Mouse (Mus musculus): ENCODE results near the gene Bmyc. TPM values are rescaled to one million over a fixed set of nuclear protein-coding genes. Genes with fewer than 3 reads are reported as not detected.

The Bmyc gene
- 189 and 405 TPM in 2 replicates for polyA plus RNA-seq (2012; ENCODE audit: low replicate concordance)

GRCm38 (mm10) chr2:25706643-25707481 lies at the start of gene Bmyc:
Bmyc (plus strand) TSS chr2:25706739.

GRCm38 (mm10) chr2:25657652-25658051 lies 48.9 kb upstream of the Bmyc start, which contains the start of gene Lcn5:
Lcn5 (plus strand) TSS chr2:25657952.

DNA sequence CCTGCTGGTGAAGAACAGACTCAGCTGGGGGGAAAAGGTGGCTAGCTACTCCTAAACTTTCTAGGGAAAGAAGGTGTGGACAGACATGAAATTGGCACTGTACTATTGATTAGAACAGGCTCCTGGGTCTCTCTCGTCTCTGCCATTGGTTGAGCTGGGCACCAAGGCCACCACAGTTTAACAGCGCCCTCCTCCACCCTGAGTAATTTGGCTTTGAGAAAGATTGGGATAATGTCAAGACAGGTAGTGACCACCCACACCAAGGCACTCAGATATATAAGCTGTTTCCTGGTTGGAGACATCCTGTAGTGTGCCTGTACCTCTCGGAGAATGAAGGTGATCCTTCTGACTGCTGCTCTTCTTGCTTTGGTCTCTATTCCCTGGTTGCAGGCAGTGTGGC lies 30.1 kb upstream of the Bmyc start, which contains the start of gene Lcn6:
Gene Lcn6 (plus strand): TSS at position 301 of the 400 bp plus-strand sequence.

DNA sequence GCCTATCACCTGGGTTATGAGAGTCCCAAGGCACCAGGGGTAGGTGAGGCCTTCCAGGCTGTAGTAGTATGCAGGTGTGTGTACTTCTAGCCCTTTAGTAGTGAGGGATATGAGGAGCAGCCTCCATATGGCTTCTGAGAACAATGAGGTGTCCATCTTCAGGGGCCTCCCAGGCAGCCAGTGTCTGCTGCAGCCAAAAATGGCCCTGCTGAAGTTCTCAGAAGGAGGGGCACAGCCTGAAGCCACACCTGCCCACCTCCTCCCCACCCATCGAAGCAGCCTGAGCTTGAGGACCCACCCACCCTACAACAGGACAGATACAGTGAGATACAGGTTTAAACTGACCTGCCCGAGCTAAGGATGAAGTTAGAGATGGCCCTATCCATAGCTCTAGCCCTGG lies 24.1 kb upstream of the Bmyc start, which contains the start of gene Lcn10:
Gene Lcn10 (plus strand): TSS at position 301 of the 400 bp plus-strand sequence.

GRCm38 (mm10) chr2:25699743-25700142 lies 6.8 kb upstream of the Bmyc start, which contains the start of gene Obp2a:
Obp2a (plus strand) TSS chr2:25700043.

GRCm38 (mm10) chr2:25736709-25737108 lies 30.2 kb downstream of the Bmyc start, which contains the start of gene Obp2b:
Obp2b (plus strand) TSS chr2:25737009.

Other genes with a start within 250 kb of the Bmyc start
- gene Clic3, start 249.9 kb upstream of the Bmyc start, polyA plus RNA-seq (2012; ENCODE audit: low replicate concordance) = not detected in 2 replicates
- gene Paxx, start 245.6 kb upstream of the Bmyc start, polyA plus RNA-seq (2012; ENCODE audit: low replicate concordance) = 82.6 and 103 TPM in 2 replicates
- gene Ptgds, start 236.7 kb upstream of the Bmyc start, polyA plus RNA-seq (2012; ENCODE audit: low replicate concordance) = not detected in 2 replicates
- gene Lcn12, start 212.8 kb upstream of the Bmyc start, polyA plus RNA-seq (2012; ENCODE audit: low replicate concordance) = not detected in 2 replicates
- gene Fbxw5, start 206.0 kb upstream of the Bmyc start, polyA plus RNA-seq (2012; ENCODE audit: low replicate concordance) = 16.5 and 48.8 TPM in 2 replicates
- gene C8g, start 205.0 kb upstream of the Bmyc start, polyA plus RNA-seq (2012; ENCODE audit: low replicate concordance) = 0.27 TPM in 1 of 2 replicates, not detected in the other
- 6.4 and 20.6 TPM in 2 replicates for gene Traf2, start 159.8 kb upstream of the Bmyc start, polyA plus RNA-seq (2012; ENCODE audit: low replicate concordance)
- 403 and 822 TPM in 2 replicates for gene Edf1, start 148.9 kb upstream of the Bmyc start, polyA plus RNA-seq (2012; ENCODE audit: low replicate concordance)
- 1.7 and 1.9 TPM in 2 replicates for gene Mamdc4, start 131.9 kb upstream of the Bmyc start, polyA plus RNA-seq (2012; ENCODE audit: low replicate concordance)
- 2.9 and 5.8 TPM in 2 replicates for gene Phpt1, start 131.5 kb upstream of the Bmyc start, polyA plus RNA-seq (2012; ENCODE audit: low replicate concordance)
- gene Ajm1, start 125.0 kb upstream of the Bmyc start, polyA plus RNA-seq (2012; ENCODE audit: low replicate concordance) = 8.1 and 18.3 TPM in 2 replicates
- 48.7 and 55.1 TPM in 2 replicates for gene Rabl6, start 98.2 kb upstream of the Bmyc start, polyA plus RNA-seq (2012; ENCODE audit: low replicate concordance)
- gene Ccdc183, start 89.1 kb upstream of the Bmyc start, polyA plus RNA-seq (2012; ENCODE audit: low replicate concordance) = not detected in 2 replicates
- 10.0 and 19.9 TPM in 2 replicates for gene Tmem141, start 84.7 kb upstream of the Bmyc start, polyA plus RNA-seq (2012; ENCODE audit: low replicate concordance)
- 145 and 166 TPM in 2 replicates for gene Fcna, start 78.7 kb upstream of the Bmyc start, polyA plus RNA-seq (2012; ENCODE audit: low replicate concordance)
- not detected in 2 replicates for gene Lcn8, start 53.6 kb upstream of the Bmyc start, polyA plus RNA-seq (2012; ENCODE audit: low replicate concordance)
- gene Lcn5, start 48.8 kb upstream of the Bmyc start, polyA plus RNA-seq (2012; ENCODE audit: low replicate concordance) = not detected in 2 replicates
- gene Lcn6, start 30.0 kb upstream of the Bmyc start, polyA plus RNA-seq (2012; ENCODE audit: low replicate concordance) = not detected in 2 replicates
- not detected in 2 replicates for gene Lcn10, start 24.0 kb upstream of the Bmyc start, polyA plus RNA-seq (2012; ENCODE audit: low replicate concordance)
- not detected in 2 replicates for gene Obp2a, start 6.7 kb upstream of the Bmyc start, polyA plus RNA-seq (2012; ENCODE audit: low replicate concordance)
- not detected in 2 replicates for gene Obp2b, start 30.3 kb downstream of the Bmyc start, polyA plus RNA-seq (2012; ENCODE audit: low replicate concordance)
- not detected in 2 replicates for gene Lcn3, start 58.8 kb downstream of the Bmyc start, polyA plus RNA-seq (2012; ENCODE audit: low replicate concordance)
- not detected in 2 replicates for gene Lcn11, start 70.3 kb downstream of the Bmyc start, polyA plus RNA-seq (2012; ENCODE audit: low replicate concordance)
- not detected in 2 replicates for gene Gm13539, start 75.5 kb downstream of the Bmyc start, polyA plus RNA-seq (2012; ENCODE audit: low replicate concordance)
- gene Glt6d1, start 109.1 kb downstream of the Bmyc start, polyA plus RNA-seq (2012; ENCODE audit: low replicate concordance) = not detected in 2 replicates
- not detected in 2 replicates for gene Lcn9, start 116.4 kb downstream of the Bmyc start, polyA plus RNA-seq (2012; ENCODE audit: low replicate concordance)
- not detected in 2 replicates for gene Sohlh1, start 140.5 kb downstream of the Bmyc start, polyA plus RNA-seq (2012; ENCODE audit: low replicate concordance)
- not detected in 2 replicates for gene Kcnt1, start 157.0 kb downstream of the Bmyc start, polyA plus RNA-seq (2012; ENCODE audit: low replicate concordance)